Mouse (Mus musculus): Measurements from ENCODE around the gene Ypel4. TPM values are rescaled to one million over a fixed set of nuclear protein-coding genes. Genes with fewer than 3 reads are reported as not detected.

The Ypel4 gene
- polyA plus RNA-seq, 1 experiment from 2014 or later: 20.9 TPM

DNA sequence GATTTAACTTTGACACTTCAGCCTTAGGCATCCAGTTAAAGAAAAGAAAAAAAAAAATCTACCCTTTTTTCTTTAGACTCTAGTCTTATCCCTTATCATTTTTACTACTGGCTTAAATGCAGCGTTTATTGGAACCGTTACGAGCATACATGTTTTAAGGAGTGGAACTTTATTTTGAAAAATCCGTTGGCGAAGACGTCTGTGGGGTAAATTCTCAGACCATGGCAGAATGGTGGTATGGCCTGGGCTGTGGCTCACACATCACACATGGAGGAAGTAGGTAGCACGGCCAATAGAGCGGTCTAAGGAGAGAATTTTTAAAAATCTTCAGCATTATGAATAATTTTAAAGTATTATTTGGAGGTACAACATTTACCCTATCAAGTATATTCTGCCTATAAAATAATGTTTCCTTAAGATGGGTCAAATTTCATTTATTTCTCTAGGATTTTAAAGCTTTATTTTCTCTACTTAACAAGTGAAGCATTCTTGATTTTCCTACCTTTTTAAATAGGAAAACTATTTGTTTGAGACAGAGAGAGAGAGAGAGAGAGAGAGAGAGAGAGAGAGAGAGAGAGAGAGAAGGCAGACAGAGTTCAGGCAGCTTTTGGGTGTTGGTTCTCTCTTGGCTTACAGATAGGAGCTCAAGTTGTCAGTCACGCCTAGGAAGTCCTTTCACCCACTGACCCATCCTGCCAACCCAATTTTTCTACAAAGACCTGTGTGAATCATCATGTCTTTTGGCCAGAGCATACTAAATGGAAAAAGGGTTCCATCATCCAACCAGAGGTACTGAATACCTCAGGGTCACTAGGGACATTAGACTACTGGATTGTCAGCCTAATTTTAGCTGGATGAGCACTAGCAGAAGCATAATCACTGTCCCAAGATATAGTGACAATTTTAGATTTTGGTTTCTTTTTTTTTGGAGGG, 17.2 kb upstream of the Ypel4 start:
- DNase-seq (no peak), ATAC-seq (no peak)
- peak overlapping the region; percentile 82 for H3K9ac ChIP-seq (replicated peaks)
- peak overlapping the region; percentile 90 for H3K4me3 ChIP-seq (ENCODE audit: low read depth, low read length)
- peak overlapping the region; percentile 94 for H3K27ac ChIP-seq (ENCODE audit: low read depth)
- peaks cover 18% of the 10 kb centered on the region for H3K4me1 ChIP-seq (ENCODE audit: insufficient read depth)
- TF ChIP-seq CTCF (IDR thresholded peaks at IDR 0.05; ENCODE audit: low read depth): no peak
- TF ChIP-seq EP300 (IDR thresholded peaks at IDR 0.05; ENCODE audit: low read depth): no peak
- WGBS (ENCODE audit: insufficient replicate concordance): 19% methylated on average over 9 of the region's 9 CpGs
- H3K9me3 ChIP-seq (ENCODE audit: low read length): no peaks in the 10 kb centered on the region
- no peaks in the 10 kb centered on the region for H3K27me3 ChIP-seq (ENCODE audit: insufficient read depth, low read length)
- peak overlapping the region; percentile 91 for H3K4me2 ChIP-seq (ENCODE audit: low read depth, low read length)
- peaks cover 4% of the 10 kb centered on the region; the same call in 1 of the 2 replicates for H3K36me3 ChIP-seq (replicated peaks; ENCODE audit: insufficient read depth, low read length)

DNA sequence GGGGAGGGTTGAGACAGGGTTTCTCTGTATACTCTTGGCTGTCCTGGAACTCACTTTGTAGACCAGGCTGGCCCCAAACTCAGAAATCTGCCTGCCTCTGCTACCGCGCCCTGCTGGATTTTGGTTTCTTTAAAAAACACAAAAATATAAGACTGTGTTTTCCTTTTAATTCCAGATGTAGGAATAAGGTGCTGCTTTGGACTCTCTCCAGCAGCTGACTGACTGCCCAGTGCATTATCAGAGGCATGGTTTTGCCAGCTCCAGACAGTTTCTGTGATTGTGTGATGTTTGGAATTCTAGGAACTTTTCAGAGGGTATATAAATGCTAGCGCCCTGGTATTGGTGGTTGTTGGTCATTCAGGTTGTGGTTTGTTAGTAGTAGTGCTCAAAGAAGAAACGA, 16.5 kb upstream of the Ypel4 start:
- no peak for TF ChIP-seq EP300 (IDR thresholded peaks at IDR 0.05; ENCODE audit: low read depth)
- no peak for TF ChIP-seq CTCF (IDR thresholded peaks at IDR 0.05; ENCODE audit: low read depth)
- WGBS (ENCODE audit: insufficient replicate concordance): 90% methylated on average over 4 of the region's 4 CpGs
- no peak overlapping the region for H3K9ac ChIP-seq (replicated peaks)
- peaks cover 9% of the 10 kb centered on the region; the same call in 1 of the 2 replicates for H3K36me3 ChIP-seq (replicated peaks; ENCODE audit: insufficient read depth, low read length)
- no peak overlapping the region for H3K4me3 ChIP-seq (ENCODE audit: low read depth, low read length)
- H3K27ac ChIP-seq (ENCODE audit: low read depth): peak overlapping the region; percentile 66; the same call in 1 of the 2 replicates
- ATAC-seq: no peak
- no peaks in the 10 kb centered on the region for H3K9me3 ChIP-seq (ENCODE audit: low read length)
- H3K27me3 ChIP-seq (ENCODE audit: insufficient read depth, low read length): no peaks in the 10 kb centered on the region
- DNase-seq: no peak
- H3K4me1 ChIP-seq (ENCODE audit: insufficient read depth): peaks cover 15% of the 10 kb centered on the region
- peak overlapping the region; percentile 91; the same call in 1 of the 2 replicates for H3K4me2 ChIP-seq (ENCODE audit: low read depth, low read length)

DNA sequence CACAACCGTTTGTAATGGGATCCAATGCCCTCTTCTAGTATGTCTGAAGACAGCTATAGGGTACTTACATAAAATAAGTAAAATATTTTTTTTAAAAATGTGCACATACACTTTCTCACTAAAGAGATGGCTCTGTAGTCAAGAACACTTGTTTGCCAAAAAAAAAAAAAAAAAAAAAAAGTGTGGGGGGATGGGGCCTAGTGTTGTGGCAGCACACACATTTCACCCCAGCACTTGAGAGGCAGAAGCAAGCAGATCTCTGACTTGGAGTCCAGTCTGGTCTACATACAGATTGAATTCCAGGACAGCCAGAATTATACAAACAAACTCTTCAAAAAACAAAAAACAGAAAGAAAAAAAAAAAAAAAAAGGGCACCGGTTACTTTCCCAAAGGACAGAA, 13.1 kb upstream of the Ypel4 start:
- 93% methylated on average over 2 of the region's 2 CpGs for WGBS (ENCODE audit: insufficient replicate concordance)

DNA sequence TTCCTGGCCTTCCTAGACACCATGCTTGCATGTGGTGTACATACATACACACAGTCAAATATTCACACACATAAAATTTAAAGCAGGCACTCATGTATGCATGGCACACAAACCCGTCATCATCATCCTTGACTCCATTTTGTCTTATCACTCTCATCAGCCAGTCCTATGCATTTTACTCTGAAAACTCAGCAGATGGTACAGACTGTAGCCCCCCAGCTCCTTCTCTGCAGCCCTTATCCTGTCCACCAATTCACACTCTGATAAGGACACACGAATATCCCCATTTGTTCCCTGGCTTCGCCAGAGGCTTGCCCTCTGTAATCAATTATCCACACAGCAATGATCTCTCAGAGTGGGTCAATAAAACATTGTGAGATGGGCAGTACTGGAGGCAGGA, 12.7 kb upstream of the Ypel4 start:
- WGBS (ENCODE audit: insufficient replicate concordance): 52% methylated on average over 3 of the region's 3 CpGs
- DNase-seq: no peak

More for the DNA sequence above, 13.1 kb upstream of the Ypel4 start:
- DNase-seq: no peak
- H3K27me3 ChIP-seq (ENCODE audit: insufficient read depth, low read length): no peaks in the 10 kb centered on the region
- ATAC-seq: no peak
- H3K4me2 ChIP-seq (ENCODE audit: low read depth, low read length): no peak overlapping the region
- H3K9me3 ChIP-seq (ENCODE audit: low read length): no peaks in the 10 kb centered on the region
- no peak for TF ChIP-seq CTCF (IDR thresholded peaks at IDR 0.05; ENCODE audit: low read depth)
- no peak for TF ChIP-seq EP300 (IDR thresholded peaks at IDR 0.05; ENCODE audit: low read depth)
- no peak overlapping the region for H3K4me3 ChIP-seq (ENCODE audit: low read depth, low read length)
- H3K9ac ChIP-seq (replicated peaks): no peak overlapping the region
- H3K36me3 ChIP-seq (replicated peaks; ENCODE audit: insufficient read depth, low read length): peaks cover 34% of the 10 kb centered on the region
- peaks cover 25% of the 10 kb centered on the region for H3K4me1 ChIP-seq (ENCODE audit: insufficient read depth)
- no peak overlapping the region for H3K27ac ChIP-seq (ENCODE audit: low read depth)

DNA sequence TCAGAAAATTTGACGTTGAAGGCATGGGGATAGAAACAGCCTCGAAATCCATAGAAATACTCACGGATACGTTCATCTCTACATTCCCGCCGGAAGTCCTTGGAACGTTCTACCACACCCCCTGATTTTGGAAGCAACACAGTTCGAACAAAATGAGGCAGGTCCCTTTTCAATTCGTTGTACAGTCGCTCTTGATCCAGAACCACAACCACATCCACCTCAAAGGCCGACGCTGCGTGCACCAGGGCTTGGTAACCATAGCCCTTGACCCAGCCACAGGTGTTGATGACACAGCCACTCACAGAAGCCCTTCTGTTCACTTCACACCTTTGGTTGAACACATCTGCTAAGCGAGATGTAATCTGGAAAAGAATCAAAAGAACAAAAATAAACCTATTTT, 10.0 kb upstream of the Ypel4 start:
- H3K9ac ChIP-seq (replicated peaks): no peak overlapping the region
- no peak for TF ChIP-seq CTCF (IDR thresholded peaks at IDR 0.05; ENCODE audit: low read depth)
- no peak for TF ChIP-seq EP300 (IDR thresholded peaks at IDR 0.05; ENCODE audit: low read depth)
- no peaks in the 10 kb centered on the region for H3K9me3 ChIP-seq (ENCODE audit: low read length)
- no peak overlapping the region for H3K27ac ChIP-seq (ENCODE audit: low read depth)
- WGBS (ENCODE audit: insufficient replicate concordance): 93% methylated on average over 14 of the region's 14 CpGs
- DNase-seq (no peak), ATAC-seq (no peak)
- no peak overlapping the region for H3K4me2 ChIP-seq (ENCODE audit: low read depth, low read length)
- H3K36me3 ChIP-seq (replicated peaks; ENCODE audit: insufficient read depth, low read length): peaks cover 39% of the 10 kb centered on the region
- no peaks in the 10 kb centered on the region for H3K27me3 ChIP-seq (ENCODE audit: insufficient read depth, low read length)
- H3K4me3 ChIP-seq (ENCODE audit: low read depth, low read length): no peak overlapping the region
- peaks cover 25% of the 10 kb centered on the region for H3K4me1 ChIP-seq (ENCODE audit: insufficient read depth)

More for the DNA sequence above, 12.7 kb upstream of the Ypel4 start:
- Histone ChIP-seq H3K9ac (replicated peaks) (no peak overlapping the region), H3K36me3 (replicated peaks; ENCODE audit: insufficient read depth, low read length) (peaks cover 39% of the 10 kb centered on the region), H3K9me3 (ENCODE audit: low read length) (no peaks in the 10 kb centered on the region), H3K4me2 (ENCODE audit: low read depth, low read length) (no peak overlapping the region), H3K27me3 (ENCODE audit: insufficient read depth, low read length) (no peaks in the 10 kb centered on the region), H3K27ac (ENCODE audit: low read depth) (no peak overlapping the region), H3K4me3 (ENCODE audit: low read depth, low read length) (no peak overlapping the region), H3K4me1 (ENCODE audit: insufficient read depth) (peaks cover 29% of the 10 kb centered on the region)
- no peak for TF ChIP-seq EP300 (IDR thresholded peaks at IDR 0.05; ENCODE audit: low read depth)
- no peak for TF ChIP-seq CTCF (IDR thresholded peaks at IDR 0.05; ENCODE audit: low read depth)
- ATAC-seq: no peak

DNA sequence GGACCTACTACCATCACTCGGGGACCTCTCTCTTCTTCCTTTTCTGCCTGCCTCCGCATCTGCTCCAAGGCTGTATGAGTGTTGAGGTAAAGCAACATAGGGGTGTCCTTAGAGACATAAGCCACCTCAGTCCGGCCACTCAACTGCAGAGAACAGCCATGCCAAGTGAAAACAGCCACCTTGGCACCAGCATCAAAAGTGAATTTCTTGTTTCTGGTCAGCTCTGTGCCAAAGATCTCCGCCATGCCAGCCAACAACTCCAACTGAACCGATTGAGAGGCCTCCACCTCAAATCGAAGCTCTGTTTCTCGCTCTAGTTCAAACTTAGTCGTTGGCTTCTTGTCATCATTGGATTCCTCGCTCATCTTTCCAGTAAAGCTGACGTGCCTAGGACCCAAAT, 8.1 kb upstream of the Ypel4 start:
- 90% methylated on average over 10 of the region's 10 CpGs for WGBS (ENCODE audit: insufficient replicate concordance)
- Histone ChIP-seq H3K4me3 (ENCODE audit: low read depth, low read length) (peak overlapping the region; percentile 62), H3K9ac (replicated peaks) (peak overlapping the region; percentile 70), H3K27me3 (ENCODE audit: insufficient read depth, low read length) (no peaks in the 10 kb centered on the region), H3K27ac (ENCODE audit: low read depth) (no peak overlapping the region), H3K9me3 (ENCODE audit: low read length) (no peaks in the 10 kb centered on the region), H3K36me3 (replicated peaks; ENCODE audit: insufficient read depth, low read length) (peaks cover 39% of the 10 kb centered on the region), H3K4me1 (ENCODE audit: insufficient read depth) (peaks cover 31% of the 10 kb centered on the region), H3K4me2 (ENCODE audit: low read depth, low read length) (peak overlapping the region; percentile 80)
- no peak for ATAC-seq
- no peak for DNase-seq
- no peak for TF ChIP-seq CTCF (IDR thresholded peaks at IDR 0.05; ENCODE audit: low read depth)
- TF ChIP-seq EP300 (IDR thresholded peaks at IDR 0.05; ENCODE audit: low read depth): no peak
